Mouse (Mus musculus): ENCODE data around the gene Myl7. TPM values are rescaled to one million over a fixed set of nuclear protein-coding genes. Genes with fewer than 3 reads are reported as not detected.

Myl7 gene
- polyA plus RNA-seq, 1 experiment from 2014 or later, result not detected

Other genes starting within 250 kb of the Myl7 start
- gene Mrps24, start 183.1 kb downstream of the Myl7 start, polyA plus RNA-seq (2014; fragmentation: Nextera tagmentation; extraction: Ambion mirVana), result 202 and 235 TPM in 2 replicates
- 16.0 and 20.9 TPM in 2 replicates for gene Urgcp, start 136.4 kb downstream of the Myl7 start, polyA plus RNA-seq (2014; fragmentation: Nextera tagmentation; extraction: Ambion mirVana)
- 100 and 136 TPM in 2 replicates for gene Dbnl, start 110.3 kb downstream of the Myl7 start, polyA plus RNA-seq (2014; fragmentation: Nextera tagmentation; extraction: Ambion mirVana)
- gene Pgam2, start 95.0 kb downstream of the Myl7 start, polyA plus RNA-seq (2014; fragmentation: Nextera tagmentation; extraction: Ambion mirVana), result 2.1 TPM in 2 replicates
- 3.9 and 5.3 TPM in 2 replicates for gene Polm, start 60.8 kb downstream of the Myl7 start, polyA plus RNA-seq (2014; fragmentation: Nextera tagmentation; extraction: Ambion mirVana)
- 6.8 and 13.0 TPM in 2 replicates for gene Aebp1, start 36.8 kb downstream of the Myl7 start, polyA plus RNA-seq (2014; fragmentation: Nextera tagmentation; extraction: Ambion mirVana)
- gene Pold2, start 20.5 kb downstream of the Myl7 start, polyA plus RNA-seq (2014; fragmentation: Nextera tagmentation; extraction: Ambion mirVana), result 65.0 and 73.0 TPM in 2 replicates
- gene Gck, start 51.3 kb upstream of the Myl7 start, polyA plus RNA-seq (2014; fragmentation: Nextera tagmentation; extraction: Ambion mirVana), result 6.5 and 7.3 TPM in 2 replicates
- gene Ykt6, start 56.9 kb upstream of the Myl7 start, polyA plus RNA-seq (2014; fragmentation: Nextera tagmentation; extraction: Ambion mirVana), result 46.3 and 47.5 TPM in 2 replicates
- 51.6 and 87.1 TPM in 2 replicates for gene Camk2b, start 167.6 kb upstream of the Myl7 start, polyA plus RNA-seq (2014; fragmentation: Nextera tagmentation; extraction: Ambion mirVana)